Mouse (Mus musculus) ZHBTc4 (cell line): ENCODE data around the gene Kcnk1.

Experiments
- DNase-seq: peaks from one replicate; pipeline ENCODE4 v3.0.0-alpha.2; 2011; ENCODE audit warnings: low read depth, low spot score

The Kcnk1 gene

GRCm38 (mm10) chr8:126036340-126036739 is 41.4 kb downstream of the Kcnk1 start:
- DNase-seq: no peak

DNA sequence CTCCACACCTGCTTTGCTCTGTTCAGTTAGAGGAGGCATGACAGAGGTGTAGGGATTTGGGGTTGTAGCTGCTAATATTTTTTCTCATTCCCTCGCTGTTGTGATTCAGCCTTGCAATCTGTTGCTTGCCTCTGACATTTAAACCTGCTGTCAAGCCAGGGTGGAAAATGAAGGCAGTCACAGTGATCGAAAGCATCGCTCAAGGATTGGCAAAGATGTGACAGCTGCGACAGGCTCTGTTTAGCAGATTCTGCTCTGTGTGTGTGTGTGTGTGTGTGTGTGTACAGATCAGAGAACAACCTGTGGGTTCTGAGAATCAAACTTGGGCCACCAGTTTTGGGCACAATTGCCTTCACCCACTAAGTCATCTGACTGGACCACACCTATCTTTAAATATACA is 50.8 kb downstream of the Kcnk1 start:
- DNase-seq: no peak

DNA sequence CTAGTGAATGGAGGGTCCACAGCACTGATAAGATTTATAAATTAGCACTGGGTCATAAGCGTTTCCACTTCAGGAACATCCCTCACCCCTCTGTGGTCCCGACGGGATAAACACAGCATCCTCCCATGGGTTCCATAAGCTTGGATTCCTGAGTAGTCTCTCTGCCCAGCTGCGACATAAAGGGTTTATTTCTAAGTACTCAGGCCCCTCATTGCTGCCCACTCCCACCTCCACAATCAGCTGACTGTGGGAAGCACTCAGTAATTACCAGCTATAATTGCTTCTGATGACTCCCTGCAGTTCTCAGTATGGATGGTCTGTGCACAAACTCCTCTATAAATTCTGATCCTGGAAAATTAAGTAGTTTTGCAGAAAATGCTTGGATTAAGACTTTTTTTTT is 58.9 kb downstream of the Kcnk1 start:
- DNase-seq: no peak

GRCm38 (mm10) chr8:126058876-126059275 is 63.9 kb downstream of the Kcnk1 start:
- DNase-seq: peak; percentile 60

GRCm38 (mm10) chr8:126062844-126063243 is 67.9 kb downstream of the Kcnk1 start:
- peak; percentile 5 for DNase-seq

- no peak for DNase-seq
These were observed 69.0 kb downstream of the Kcnk1 start for GRCm38 (mm10) chr8:126063832-126064409.

DNA sequence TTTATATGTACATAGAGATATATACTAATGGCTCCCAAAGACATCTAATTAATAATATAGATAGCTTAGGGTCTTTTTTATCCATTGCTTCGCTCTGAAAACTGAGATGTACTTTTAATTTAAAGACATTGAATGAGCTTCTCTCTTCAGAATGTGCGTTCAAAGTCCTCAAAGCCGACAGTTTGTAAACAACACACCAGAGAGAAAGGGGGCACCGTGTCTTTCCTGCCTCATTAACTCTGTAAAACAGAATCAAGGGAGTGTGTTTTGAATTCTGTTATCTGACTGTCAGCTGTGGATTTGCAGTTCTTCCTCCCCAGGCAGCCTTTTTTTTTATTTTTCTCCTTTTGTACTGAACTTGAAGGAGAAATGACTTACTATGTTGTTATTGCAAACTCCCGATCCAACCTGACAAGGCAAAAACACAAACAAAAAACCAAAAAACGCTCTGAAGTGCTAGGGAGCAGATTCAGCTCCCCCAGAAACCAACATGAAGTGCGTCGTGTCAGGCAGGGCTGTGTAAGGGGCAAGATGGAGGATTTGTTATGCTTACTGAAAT is 69.7 kb downstream of the Kcnk1 start:
- no peak for DNase-seq

GRCm38 (mm10) chr8:126067306-126067705 is 72.3 kb downstream of the Kcnk1 start:
- DNase-seq: no peak

- DNase-seq: no peak
These were observed 73.2 kb downstream of the Kcnk1 start for GRCm38 (mm10) chr8:126068136-126068535.

- DNase-seq: no peak
These were observed 77.7 kb downstream of the Kcnk1 start for GRCm38 (mm10) chr8:126072678-126073077.

GRCm38 (mm10) chr8:126073141-126073740 is 78.3 kb downstream of the Kcnk1 start:
- no peak for DNase-seq

DNA sequence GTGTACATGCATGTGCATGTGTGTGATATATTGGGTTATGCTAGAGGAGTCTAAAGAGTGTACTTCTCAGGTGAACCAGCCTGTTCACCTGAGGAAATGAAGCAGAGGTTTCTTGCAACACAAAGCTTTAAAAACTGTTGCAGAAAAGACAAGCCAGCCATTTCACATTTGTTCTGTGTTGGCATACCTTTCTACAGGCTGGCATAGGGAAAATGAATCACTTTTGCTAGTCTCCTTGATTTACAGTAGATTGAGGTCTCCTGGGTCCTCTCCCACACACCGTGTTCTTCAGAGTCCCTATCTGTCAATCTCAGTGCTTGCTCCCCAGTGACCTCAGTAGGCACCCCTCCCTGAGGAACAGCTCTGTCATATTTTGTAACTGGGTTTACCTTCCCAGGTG is 79.1 kb downstream of the Kcnk1 start:
- no peak for DNase-seq

GRCm38 (mm10) chr8:126075400-126075799 is 80.4 kb downstream of the Kcnk1 start:
- DNase-seq: peak; percentile 78
